Mouse (Mus musculus): ENCODE measurements around the gene Bik. TPM values are rescaled to one million over a fixed set of nuclear protein-coding genes. Genes with fewer than 3 reads are reported as not detected.

Gene Bik
- total RNA-seq (2014; rRNA removed; ENCODE audit: low replicate concordance) = 25.8 and 49.6 TPM in 2 replicates
- 33.8 and 37.7 TPM in 2 replicates for polyA plus RNA-seq (2015; fragmentation: Nextera tagmentation; extraction: Ambion mirVana)

DNA sequence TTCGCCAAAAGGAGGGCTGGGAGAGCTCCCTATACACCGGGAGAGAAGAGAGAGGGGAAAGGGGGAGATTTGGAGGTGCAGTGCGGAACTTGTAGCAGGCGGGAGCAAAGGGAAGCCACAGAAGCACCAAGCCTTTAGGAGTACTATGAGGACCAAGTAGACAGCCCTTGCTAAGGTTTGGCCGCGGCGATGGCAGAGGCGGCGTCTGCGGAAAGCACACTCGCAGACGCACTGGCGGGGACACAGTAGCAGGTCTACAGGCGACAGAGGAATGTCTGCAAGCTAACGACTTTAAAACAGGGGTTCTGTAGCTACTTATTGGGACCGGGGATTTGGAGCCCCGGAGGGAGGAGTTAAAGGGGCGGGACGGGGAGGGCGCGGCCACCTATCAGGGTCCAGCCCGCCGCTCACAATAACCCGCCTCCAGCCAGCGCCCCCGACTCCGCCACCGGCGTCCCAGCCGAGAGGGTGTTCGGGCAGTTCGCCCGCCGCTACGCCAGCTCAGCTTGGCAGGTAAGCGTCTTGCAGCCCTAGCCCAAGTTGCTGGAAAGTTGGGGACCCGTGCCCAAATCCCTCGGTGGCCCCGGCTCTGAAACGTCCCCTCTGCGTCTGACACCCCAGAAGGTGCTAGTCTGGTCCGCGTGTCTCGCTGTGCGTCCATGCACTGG, at the start of gene Bik:
Gene Bik (plus strand): TSS at position 439 of the 668 bp plus-strand sequence.
- no peak for TF ChIP-seq EP300 (IDR thresholded peaks at IDR 0.05; ENCODE audit: low read depth)
- H3K27ac ChIP-seq (ENCODE audit: low read depth) = peak within 1 kb of the TSS; percentile 97
- no peaks in the 10 kb centered on the region for H3K9me3 ChIP-seq (replicated peaks; ENCODE audit: control insufficient read depth, low read length)
- H3K9ac ChIP-seq (replicated peaks; ENCODE audit: low read depth, low read length) = peak within 1 kb of the TSS; percentile 77
- H3K36me3 ChIP-seq (replicated peaks; ENCODE audit: control insufficient read depth, insufficient read depth, low read length) = 0 out of 2 replicates have a peak, but pooled peaks cover under 1% of the 10 kb centered on the region
- peak within 1 kb of the TSS; percentile 93 for H3K4me2 ChIP-seq (ENCODE audit: low read depth, low read length)
- DNase-seq (ENCODE audit: low spot score) (peak; percentile 84), ATAC-seq (ENCODE audit: insufficient read depth, low read depth) (peak; percentile 49)
- WGBS = 1% methylated on average over 44 of the region's 45 CpGs
- peaks cover 75% of the 10 kb centered on the region for H3K4me1 ChIP-seq (ENCODE audit: control insufficient read depth, insufficient read depth)
- no peaks in the 10 kb centered on the region for H3K27me3 ChIP-seq (ENCODE audit: control insufficient read depth, insufficient read depth, low read length)
- peak within 1 kb of the TSS; percentile 67 for H3K4me3 ChIP-seq (ENCODE audit: low read depth, low read length)

DNA sequence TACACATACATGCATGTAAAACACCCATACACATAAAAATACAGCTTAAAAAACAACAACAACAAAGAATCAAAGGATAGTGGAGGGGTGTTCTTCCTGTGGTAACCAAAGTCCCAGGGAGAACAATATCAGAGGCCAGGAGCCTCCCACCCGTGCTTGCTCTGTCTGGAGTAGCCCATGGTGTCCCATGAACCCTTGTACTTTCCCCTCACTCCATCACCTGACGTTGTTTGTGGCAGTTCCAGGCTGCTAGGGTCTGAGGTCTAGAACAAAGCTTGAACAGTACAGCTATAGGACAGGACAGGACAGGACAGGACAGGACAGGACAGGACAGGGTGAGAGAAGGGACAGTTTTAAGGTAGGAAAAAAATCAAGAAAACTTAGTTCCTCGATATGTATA, 48.6 kb upstream of the Bik start:
- Histone ChIP-seq H3K36me3 (replicated peaks; ENCODE audit: control insufficient read depth, insufficient read depth, low read length) (no peaks in the 10 kb centered on the region), H3K27me3 (ENCODE audit: control insufficient read depth, insufficient read depth, low read length) (no peaks in the 10 kb centered on the region), H3K4me1 (ENCODE audit: control insufficient read depth, insufficient read depth) (peaks cover 18% of the 10 kb centered on the region), H3K27ac (ENCODE audit: low read depth) (no peak overlapping the region), H3K4me2 (ENCODE audit: low read depth, low read length) (no peak overlapping the region), H3K9ac (replicated peaks; ENCODE audit: low read depth, low read length) (no peak overlapping the region), H3K4me3 (ENCODE audit: low read depth, low read length) (no peak overlapping the region), H3K9me3 (replicated peaks; ENCODE audit: control insufficient read depth, low read length) (no peaks in the 10 kb centered on the region)
- no peak for ATAC-seq (ENCODE audit: insufficient read depth, low read depth)
- DNase-seq (ENCODE audit: low spot score) = no peak
- WGBS = 70% methylated on average over 3 of the region's 3 CpGs
- TF ChIP-seq EP300 (IDR thresholded peaks at IDR 0.05; ENCODE audit: low read depth) (no peak), CTCF (IDR thresholded peaks at IDR 0.05; ENCODE audit: low read depth) (no peak)

DNA sequence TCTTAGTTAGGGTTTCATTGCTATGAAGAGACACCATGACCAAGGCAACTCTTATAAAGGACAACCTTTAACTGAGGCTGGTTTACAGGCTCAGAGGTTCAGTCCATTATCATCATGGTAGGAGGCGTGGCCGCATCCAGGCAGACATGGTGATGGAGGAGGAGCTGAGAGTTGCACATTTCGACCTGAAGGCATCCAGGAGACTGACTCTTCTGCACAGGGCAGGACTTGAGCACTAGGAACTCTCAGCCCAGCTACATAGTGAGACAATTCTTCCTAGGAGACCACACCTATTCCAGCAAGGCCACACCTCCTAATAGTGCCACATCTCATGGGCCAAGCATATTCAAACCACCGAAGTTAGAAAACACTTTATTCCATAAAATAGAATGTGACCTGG, 46.8 kb upstream of the Bik start:
- 87% methylated on average over 4 of the region's 4 CpGs for WGBS
- TF ChIP-seq EP300 (IDR thresholded peaks at IDR 0.05; ENCODE audit: low read depth) = no peak
- no peak for TF ChIP-seq CTCF (IDR thresholded peaks at IDR 0.05; ENCODE audit: low read depth)
- Histone ChIP-seq H3K4me2 (ENCODE audit: low read depth, low read length) (no peak overlapping the region), H3K9me3 (replicated peaks; ENCODE audit: control insufficient read depth, low read length) (no peaks in the 10 kb centered on the region), H3K4me3 (ENCODE audit: low read depth, low read length) (no peak overlapping the region), H3K27me3 (ENCODE audit: control insufficient read depth, insufficient read depth, low read length) (no peaks in the 10 kb centered on the region), H3K4me1 (ENCODE audit: control insufficient read depth, insufficient read depth) (peaks cover 2% of the 10 kb centered on the region), H3K27ac (ENCODE audit: low read depth) (no peak overlapping the region), H3K36me3 (replicated peaks; ENCODE audit: control insufficient read depth, insufficient read depth, low read length) (no peaks in the 10 kb centered on the region), H3K9ac (replicated peaks; ENCODE audit: low read depth, low read length) (no peak overlapping the region)
- DNase-seq (ENCODE audit: low spot score) = no peak
- ATAC-seq (ENCODE audit: insufficient read depth, low read depth) = no peak

GRCm38 (mm10) chr15:83481236-83481780, 45.4 kb upstream of the Bik start:
- no peak overlapping the region for H3K4me2 ChIP-seq (ENCODE audit: low read depth, low read length)
- 55% methylated on average over 10 of the region's 10 CpGs for WGBS
- H3K9me3 ChIP-seq (replicated peaks; ENCODE audit: control insufficient read depth, low read length) = no peaks in the 10 kb centered on the region
- H3K9ac ChIP-seq (replicated peaks; ENCODE audit: low read depth, low read length) = no peak overlapping the region
- H3K27me3 ChIP-seq (ENCODE audit: control insufficient read depth, insufficient read depth, low read length) = no peaks in the 10 kb centered on the region
- no peak for ATAC-seq (ENCODE audit: insufficient read depth, low read depth)
- TF ChIP-seq EP300 (IDR thresholded peaks at IDR 0.05; ENCODE audit: low read depth) = no peak
- TF ChIP-seq CTCF (IDR thresholded peaks at IDR 0.05; ENCODE audit: low read depth) = no peak
- no peaks in the 10 kb centered on the region for H3K36me3 ChIP-seq (replicated peaks; ENCODE audit: control insufficient read depth, insufficient read depth, low read length)
- H3K27ac ChIP-seq (ENCODE audit: low read depth) = no peak overlapping the region
- H3K4me1 ChIP-seq (ENCODE audit: control insufficient read depth, insufficient read depth) = no peaks in the 10 kb centered on the region
- DNase-seq (ENCODE audit: low spot score) = no peak
- H3K4me3 ChIP-seq (ENCODE audit: low read depth, low read length) = no peak overlapping the region

DNA sequence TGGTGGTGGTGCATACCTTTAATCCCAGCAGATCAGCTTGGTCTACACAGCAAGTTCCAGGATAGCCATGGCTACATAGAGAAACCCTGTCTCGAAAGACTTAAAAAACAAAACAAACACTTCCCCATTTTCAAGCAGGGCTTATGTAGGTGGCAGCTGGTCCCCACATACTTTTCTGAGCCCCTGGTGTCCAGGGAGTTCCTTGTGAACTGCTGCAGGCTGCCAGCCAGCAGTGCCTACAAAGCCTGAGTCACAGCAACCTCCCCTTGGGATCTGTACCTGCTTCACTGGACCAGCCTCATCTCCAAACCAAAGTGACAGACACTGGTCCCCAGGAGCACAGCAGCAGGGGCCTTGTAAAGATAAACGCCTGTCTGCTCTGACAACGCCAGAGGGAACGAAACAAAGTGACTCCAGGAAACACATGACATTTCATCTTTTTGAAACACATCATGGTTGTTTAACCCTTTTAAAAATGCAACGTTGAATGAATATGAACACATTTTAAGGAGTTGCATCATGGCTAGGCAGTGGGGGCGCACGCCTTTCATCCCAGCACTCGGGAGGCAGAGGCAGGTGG, 43.9 kb upstream of the Bik start:
- TF ChIP-seq EP300 (IDR thresholded peaks at IDR 0.05; ENCODE audit: low read depth) = no peak
- no peak for TF ChIP-seq CTCF (IDR thresholded peaks at IDR 0.05; ENCODE audit: low read depth)
- no peak for ATAC-seq (ENCODE audit: insufficient read depth, low read depth)
- Histone ChIP-seq H3K9me3 (replicated peaks; ENCODE audit: control insufficient read depth, low read length) (no peaks in the 10 kb centered on the region), H3K4me2 (ENCODE audit: low read depth, low read length) (no peak overlapping the region), H3K9ac (replicated peaks; ENCODE audit: low read depth, low read length) (no peak overlapping the region), H3K36me3 (replicated peaks; ENCODE audit: control insufficient read depth, insufficient read depth, low read length) (no peaks in the 10 kb centered on the region), H3K27me3 (ENCODE audit: control insufficient read depth, insufficient read depth, low read length) (no peaks in the 10 kb centered on the region), H3K4me3 (ENCODE audit: low read depth, low read length) (no peak overlapping the region), H3K4me1 (ENCODE audit: control insufficient read depth, insufficient read depth) (0 out of 2 replicates have a peak, but pooled peaks cover 2% of the 10 kb centered on the region), H3K27ac (ENCODE audit: low read depth) (no peak overlapping the region)
- WGBS = 79% methylated on average over 8 of the region's 8 CpGs
- no peak for DNase-seq (ENCODE audit: low spot score)

Measured in heart, postnatal 0 days (tissue).